Mouse (Mus musculus): ENCODE measurements around the gene Nr1h2.

GRCm38 (mm10) chr7:44601646-44602045, 47.9 kb upstream of the Nr1h2 start:
- no peak for TF ChIP-seq GATA1 (IDR thresholded peaks at IDR 0.05; ENCODE audit: low read length)
- no peak for TF ChIP-seq TAL1 (IDR thresholded peaks at IDR 0.05; ENCODE audit: low read length)

All from erythroblast, embryonic 14.5 days (primary cell).